Mouse (Mus musculus) adrenal gland (tissue): Measurements from ENCODE around the gene Polr1d.

Experiments
- intact Hi-C: fragments of 180-260 bp; cut with DNase I; formaldehyde crosslinking; loops from one replicate; pipeline ENCODE4 v1.15.1; 2025
- long read RNA-seq, 2 experiments: library from polyadenylated mRNA; unstranded; transcript quantifications; one replicate each; pipeline ENCODE4 v2.0.0; 2020; ENCODE audit warnings: borderline replicate concordance in 1 of 2; ENCODE audit not compliant: insufficient replicate concordance in 1 of 2

Gene Polr1d
- long read RNA-seq, experiment 1, transcript Polr1d-201 (2 exons, 1,196 nt), result major isoform, 53 of 106 reads
- long read RNA-seq, experiment 1, transcript Polr1d-202 (3 exons, 1,137 nt), result minor isoform, 52 of 106 reads
- long read RNA-seq, experiment 1, partial matches to known transcripts, result 1 of 106 reads
- long read RNA-seq, experiment 1, other reads (novel, unspliced or antisense), result 0 of 106 reads
- long read RNA-seq, experiment 2, transcript Polr1d-202 (3 exons, 1,137 nt), result minor isoform, 27 of 95 reads
- long read RNA-seq, experiment 2, transcript Polr1d-201 (2 exons, 1,196 nt), result major isoform, 67 of 95 reads
- long read RNA-seq, experiment 2, partial matches to known transcripts, result 0 of 95 reads
- long read RNA-seq, experiment 2, other reads (novel, unspliced or antisense), result 1 of 95 reads

- intact Hi-C loops, result loop anchor here (10.0 kb wide), 1 partner anchor 92 kb away; no protein-coding TSS in a partner anchor
Observed at GRCm38 (mm10) chr5:147076799-147077165, at the start of gene Polr1d. TSS of gene Polr1d (plus strand) at chr5:147077050.

GRCm38 (mm10) chr5:147031281-147031680 is 45.6 kb upstream of the Polr1d start:
- intact Hi-C loops, result no loop called here

- intact Hi-C loops, result no loop called here
Observed at GRCm38 (mm10) chr5:147033155-147033554, 43.7 kb upstream of the Polr1d start.

- intact Hi-C loops, result no loop called here
Observed at GRCm38 (mm10) chr5:147034283-147034682, 42.6 kb upstream of the Polr1d start.

- intact Hi-C loops, result loop anchor here (5.0 kb wide), 1 partner anchor 37 kb away; no protein-coding TSS in a partner anchor
Observed at GRCm38 (mm10) chr5:147035301-147035700, 41.5 kb upstream of the Polr1d start.

- intact Hi-C loops, result loop anchor here (5.0 kb wide), 1 partner anchor 36 kb away; no protein-coding TSS in a partner anchor
Observed at GRCm38 (mm10) chr5:147036028-147036427, 40.8 kb upstream of the Polr1d start.

GRCm38 (mm10) chr5:147036661-147037060 is 40.2 kb upstream of the Polr1d start:
- intact Hi-C loops, result loop anchor here (5.0 kb wide), 1 partner anchor 36 kb away; no protein-coding TSS in a partner anchor

- intact Hi-C loops, result loop anchor here (5.0 kb wide), 1 partner anchor 35 kb away; no protein-coding TSS in a partner anchor
Observed at GRCm38 (mm10) chr5:147037601-147038000, 39.2 kb upstream of the Polr1d start.

GRCm38 (mm10) chr5:147039394-147039793 is 37.5 kb upstream of the Polr1d start:
- intact Hi-C loops, result loop anchor here (5.0 kb wide), 1 partner anchor 33 kb away; no protein-coding TSS in a partner anchor

GRCm38 (mm10) chr5:147041965-147042937 is 34.6 kb upstream of the Polr1d start:
- intact Hi-C loops, result no loop called here

GRCm38 (mm10) chr5:147043240-147043844 is 33.5 kb upstream of the Polr1d start:
- intact Hi-C loops, result no loop called here

- intact Hi-C loops, result no loop called here
Observed at GRCm38 (mm10) chr5:147045311-147045710, 31.5 kb upstream of the Polr1d start.

- intact Hi-C loops, result no loop called here
Observed at GRCm38 (mm10) chr5:147045929-147046328, 30.9 kb upstream of the Polr1d start.

- intact Hi-C loops, result no loop called here
Observed at GRCm38 (mm10) chr5:147049544-147050209, 27.2 kb upstream of the Polr1d start.

GRCm38 (mm10) chr5:147050816-147051499 is 25.9 kb upstream of the Polr1d start:
- intact Hi-C loops, result no loop called here

GRCm38 (mm10) chr5:147051500-147052308 is 25.1 kb upstream of the Polr1d start:
- intact Hi-C loops, result no loop called here

- intact Hi-C loops, result no loop called here
Observed at GRCm38 (mm10) chr5:147052309-147052558, 24.6 kb upstream of the Polr1d start.

GRCm38 (mm10) chr5:147053071-147053470 is 23.8 kb upstream of the Polr1d start:
- intact Hi-C loops, result no loop called here

GRCm38 (mm10) chr5:147053481-147053880 is 23.4 kb upstream of the Polr1d start:
- intact Hi-C loops, result no loop called here
